Mouse (Mus musculus) intestine, embryonic 14.5 days (tissue): Measurements from ENCODE around the gene Tfec. TPM values are rescaled to one million over a fixed set of nuclear protein-coding genes. Genes with fewer than 3 reads are reported as not detected.

Experiments
- ATAC-seq: fragments of 200-750 bp; cut with Nextera tagmentation; replicated peaks from 2 replicates; pipeline ENCODE4 v1.8.0; 2017; ENCODE audit warnings: low read depth, moderate number of reproducible peaks, moderate TSS enrichment, moderate library complexity; ENCODE audit not compliant: low FRiP score, low TSS enrichment
- DNase-seq: peaks from one replicate; pipeline ENCODE4 v3.0.0-alpha.2; 2018; ENCODE audit warnings: low spot score
- H3K27ac ChIP-seq: fragments of 300-500 bp; sonication (generic); 2 replicates; pipeline ENCODE4 v1.5.1; 2014; ENCODE audit warnings: low read depth, mild to moderate bottlenecking, control low read depth
- H3K27me3 ChIP-seq: fragments of 300-500 bp; sonication (generic); replicated peaks from 2 replicates; pipeline ENCODE4 v1.6.1; 2014; ENCODE audit warnings: low read length, control low read depth; ENCODE audit not compliant: control insufficient read depth, insufficient read depth
- H3K36me3 ChIP-seq: fragments of 300-500 bp; sonication (generic); 2 replicates; pipeline ENCODE4 v1.6.1; 2014; ENCODE audit warnings: low read length, control low read depth; ENCODE audit not compliant: control insufficient read depth, insufficient read depth
- H3K4me1 ChIP-seq: fragments of 300-500 bp; sonication (generic); replicated peaks from 2 replicates; pipeline ENCODE4 v1.6.1; 2014; ENCODE audit warnings: low read length, control low read depth, mixed read lengths; ENCODE audit not compliant: control insufficient read depth, insufficient read depth
- H3K4me2 ChIP-seq: fragments of 300-500 bp; sonication (generic); 2 replicates; pipeline ENCODE4 v1.6.1; 2014; ENCODE audit warnings: low read length
- H3K4me3 ChIP-seq: fragments of 300-500 bp; sonication (generic); 2 replicates; pipeline ENCODE4 v1.5.1; 2014; ENCODE audit warnings: low read depth, low read length, control low read depth, mixed read lengths
- H3K9ac ChIP-seq: fragments of 300-500 bp; sonication (generic); 2 replicates; pipeline ENCODE4 v1.6.1; 2014; ENCODE audit warnings: mild to moderate bottlenecking, low read length
- H3K9me3 ChIP-seq: fragments of 300-500 bp; sonication (generic); 2 replicates; pipeline ENCODE4 v1.6.1; 2016; ENCODE audit warnings: low read length, control low read depth; ENCODE audit not compliant: control insufficient read depth
- WGBS: fragments of 180-500 bp; shearing (Covaris S2); extraction: QIAGEN DNeasy Blood & Tissue Kit; methylation state at CpG from one replicate; pipeline ENCODE4 v1.1.7; 2014; 5-methylcytosine and 5-hydroxymethylcytosine counted together
- polyA plus RNA-seq: library from polyadenylated mRNA; unstranded; fragments of >200 nt; fragmentation: Nextera tagmentation; extraction: Ambion mirVana; gene quantifications from 2 replicates; pipeline ENCODE4 v1.2.1, GENCODE M21; 2014

The Tfec gene
- polyA plus RNA-seq, 1 experiment from 2014 or later: 15.8 TPM

GRCm38 (mm10) chr6:16835631-16836030 is 62.6 kb downstream of the Tfec start:
- no peaks in the 10 kb centered on the region for H3K4me1 ChIP-seq
- DNase-seq: no peak
- H3K9ac ChIP-seq: no peak overlapping the region
- H3K4me3 ChIP-seq: no peak overlapping the region
- H3K27me3 ChIP-seq: no peaks in the 10 kb centered on the region
- no peaks in the 10 kb centered on the region for H3K36me3 ChIP-seq
- 72% methylated on average over 1 of the region's 1 CpGs for WGBS
- ATAC-seq: no peak
- no peak overlapping the region for H3K4me2 ChIP-seq
- no peak overlapping the region for H3K27ac ChIP-seq
- H3K9me3 ChIP-seq: no peaks in the 10 kb centered on the region

DNA sequence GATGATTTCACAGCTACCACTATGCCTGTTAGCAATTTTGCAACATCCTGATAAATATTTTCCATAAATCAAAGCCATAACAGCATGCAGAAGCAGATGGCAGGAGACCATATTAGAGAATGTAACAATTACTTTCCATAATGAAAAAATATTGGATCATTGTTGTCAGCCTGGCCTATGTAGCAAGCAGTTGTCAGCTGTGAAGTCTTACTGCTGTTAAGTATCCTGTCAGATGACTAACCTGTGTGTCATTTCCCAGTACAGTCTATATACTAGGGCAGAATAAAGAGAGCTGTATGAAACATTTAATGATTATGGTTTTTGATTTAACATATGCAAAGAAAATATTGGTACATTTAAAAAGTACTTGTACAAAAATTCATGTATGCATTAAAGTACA is 69.9 kb downstream of the Tfec start:
- Histone ChIP-seq H3K4me2 (no peak overlapping the region), H3K4me1 (no peaks in the 10 kb centered on the region), H3K9ac (no peak overlapping the region), H3K36me3 (no peaks in the 10 kb centered on the region), H3K4me3 (no peak overlapping the region), H3K9me3 (no peaks in the 10 kb centered on the region), H3K27me3 (no peaks in the 10 kb centered on the region), H3K27ac (no peak overlapping the region)
- ATAC-seq (no peak), DNase-seq (no peak)

DNA sequence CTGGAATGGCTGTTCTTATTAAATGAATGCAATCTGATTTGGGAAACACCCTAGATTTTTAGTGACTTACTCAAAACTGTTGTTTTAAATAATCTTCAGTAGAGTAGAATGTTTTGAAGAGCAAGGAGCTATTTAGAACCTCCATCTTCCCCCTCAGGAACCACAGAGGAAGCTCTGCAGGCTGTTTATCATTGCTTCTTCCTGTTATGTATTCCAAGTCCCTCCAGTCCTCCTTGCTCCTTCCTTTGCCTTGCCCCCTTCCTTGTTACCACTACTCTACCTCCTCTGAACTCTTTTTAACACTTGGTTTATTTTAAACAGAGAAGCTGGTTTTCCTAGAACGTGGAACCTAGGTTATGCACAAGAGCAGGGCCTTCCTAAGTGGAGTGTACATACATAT is 76.3 kb downstream of the Tfec start:
- Histone ChIP-seq H3K4me2 (no peak overlapping the region), H3K9ac (no peak overlapping the region), H3K27ac (no peak overlapping the region), H3K9me3 (no peaks in the 10 kb centered on the region), H3K36me3 (no peaks in the 10 kb centered on the region), H3K4me3 (no peak overlapping the region), H3K27me3 (no peaks in the 10 kb centered on the region), H3K4me1 (no peaks in the 10 kb centered on the region)
- DNase-seq: no peak
- WGBS: 57% methylated on average over 1 of the region's 1 CpGs
- ATAC-seq: no peak

GRCm38 (mm10) chr6:16806302-16806701 is 91.9 kb downstream of the Tfec start:
- DNase-seq (no peak), ATAC-seq (no peak)
- Histone ChIP-seq H3K36me3 (no peaks in the 10 kb centered on the region), H3K27ac (no peak overlapping the region), H3K27me3 (no peaks in the 10 kb centered on the region), H3K9ac (no peak overlapping the region), H3K9me3 (no peaks in the 10 kb centered on the region), H3K4me2 (no peak overlapping the region), H3K4me1 (no peaks in the 10 kb centered on the region), H3K4me3 (no peak overlapping the region)
- WGBS: 88% methylated on average over 1 of the region's 1 CpGs

DNA sequence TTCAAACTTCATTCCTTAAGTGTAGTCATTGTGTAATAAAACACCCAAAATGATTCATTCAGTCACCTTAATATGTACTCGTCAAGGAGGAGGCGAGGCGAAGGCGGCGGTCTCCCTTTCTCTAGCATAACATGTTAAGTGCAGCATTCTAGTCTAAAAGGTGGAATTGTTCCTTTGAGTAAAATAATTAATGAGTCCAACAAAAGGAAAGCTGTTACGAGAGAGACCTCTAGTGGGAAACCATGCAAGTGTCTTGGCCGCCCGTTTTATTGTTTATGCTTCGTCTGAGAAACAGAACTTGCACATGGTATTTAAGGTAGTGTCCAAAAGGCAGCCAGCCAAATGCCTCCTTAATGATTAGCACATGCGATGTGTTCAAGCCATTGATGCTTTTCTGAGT is 100.6 kb downstream of the Tfec start:
- ATAC-seq: no peak
- 20% methylated on average over 10 of the region's 10 CpGs for WGBS

DNA sequence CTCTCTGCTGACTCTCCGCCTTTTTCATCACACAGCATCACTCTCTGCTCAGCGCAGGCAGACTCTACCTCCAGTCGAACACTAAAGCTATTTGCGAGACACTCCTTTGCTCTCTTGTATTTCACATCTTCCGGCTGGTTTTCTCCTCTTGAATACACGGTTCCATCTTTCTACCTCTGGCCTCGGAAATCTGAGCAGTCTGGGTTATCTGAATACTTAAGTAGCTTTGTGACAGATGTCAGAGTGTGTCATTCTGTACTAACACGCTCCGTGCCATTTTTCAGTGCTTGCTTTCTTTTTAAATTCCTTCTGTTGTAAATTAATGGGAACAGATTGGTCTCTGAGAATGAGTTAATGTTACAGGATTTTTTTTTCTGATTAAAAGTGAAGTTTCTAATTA is 101.3 kb downstream of the Tfec start:
- Histone ChIP-seq H3K4me1 (peaks cover 3% of the 10 kb centered on the region; the same call in 1 of the 2 replicates), H3K27ac (no peak overlapping the region), H3K9me3 (no peaks in the 10 kb centered on the region), H3K4me3 (no peak overlapping the region), H3K36me3 (no peaks in the 10 kb centered on the region), H3K27me3 (no peaks in the 10 kb centered on the region), H3K9ac (no peak overlapping the region), H3K4me2 (no peak overlapping the region)
- 68% methylated on average over 9 of the region's 9 CpGs for WGBS
- no peak for ATAC-seq
- no peak for DNase-seq

More for the DNA sequence above, 100.6 kb downstream of the Tfec start:
- DNase-seq: peak; percentile 71
- Histone ChIP-seq H3K4me1 (peaks cover 3% of the 10 kb centered on the region; the same call in 1 of the 2 replicates), H3K27ac (no peak overlapping the region), H3K4me2 (0 out of 2 replicates have a peak overlapping the region, but pooled peaks have one; percentile 11), H3K9ac (no peak overlapping the region), H3K27me3 (no peaks in the 10 kb centered on the region), H3K4me3 (no peak overlapping the region), H3K9me3 (no peaks in the 10 kb centered on the region), H3K36me3 (no peaks in the 10 kb centered on the region)

- Histone ChIP-seq H3K4me1 (peaks cover 3% of the 10 kb centered on the region; the same call in 1 of the 2 replicates), H3K9me3 (no peaks in the 10 kb centered on the region), H3K36me3 (no peaks in the 10 kb centered on the region), H3K27ac (no peak overlapping the region), H3K4me3 (no peak overlapping the region), H3K27me3 (no peaks in the 10 kb centered on the region), H3K9ac (no peak overlapping the region), H3K4me2 (no peak overlapping the region)
- WGBS: 32% methylated on average over 7 of the region's 7 CpGs
- ATAC-seq (no peak), DNase-seq (no peak)
Observed at GRCm38 (mm10) chr6:16794036-16794435, 104.2 kb downstream of the Tfec start.

DNA sequence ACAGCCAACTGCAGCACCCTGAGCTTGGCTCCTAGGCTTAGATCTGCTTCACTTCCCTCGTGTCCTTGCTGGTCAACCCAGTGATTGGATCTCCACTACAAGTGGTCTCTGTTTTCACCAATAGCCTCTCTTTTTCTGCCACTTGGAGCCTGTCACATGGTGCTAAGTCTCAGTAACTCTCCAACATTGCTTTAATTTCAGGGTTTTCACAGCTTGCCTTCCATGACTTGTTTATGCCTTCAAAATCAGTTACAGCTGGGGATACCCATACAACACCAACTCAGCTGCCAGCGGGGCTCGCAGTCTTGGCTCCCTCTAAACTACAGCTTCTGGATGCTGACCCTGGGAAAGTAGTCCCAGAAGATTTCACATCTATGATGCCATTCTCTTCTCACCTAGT is 113.1 kb downstream of the Tfec start:
- no peak overlapping the region for H3K4me2 ChIP-seq
- ATAC-seq: no peak
- no peak overlapping the region for H3K9ac ChIP-seq
- no peak overlapping the region for H3K27ac ChIP-seq
- no peak for DNase-seq
- H3K9me3 ChIP-seq: no peaks in the 10 kb centered on the region
- H3K36me3 ChIP-seq: no peaks in the 10 kb centered on the region
- no peaks in the 10 kb centered on the region for H3K4me1 ChIP-seq
- 86% methylated on average over 3 of the region's 3 CpGs for WGBS
- no peak overlapping the region for H3K4me3 ChIP-seq
- no peaks in the 10 kb centered on the region for H3K27me3 ChIP-seq
